In genomic region chr13:57853156-57853555, GRCm38 (mm10) we compare ENCODE assay signal across 16 mouse cellular contexts. TPM values are rescaled to one million over a fixed set of nuclear protein-coding genes. Genes with fewer than 3 reads are reported as not detected.
"Had no signal": no experiment of that assay in that cellular context is flagged by ENCODE, and none has a peak within 500 bp of the region (broad histone marks: within the 10 kb centered on the region; RNA-seq: fewer than 3 reads in every experiment).

No protein-coding gene starts in this region.

- H3K4me1 ChIP-seq: liver, embryonic 12.5 days had no signal

- H3K36me3 ChIP-seq: liver, embryonic 12.5 days; neural tube, embryonic 12.5 days had no signal

- ATAC-seq: liver, embryonic 12.5 days had no signal

- H3K27ac ChIP-seq: layer of hippocampus, adult 2 months; liver, embryonic 12.5 days; neural tube, embryonic 12.5 days had no signal

- H3K27me3 ChIP-seq: liver, embryonic 12.5 days; neural tube, embryonic 12.5 days had no signal

- DNase-seq: kidney, adult 18-20 months; kidney, postnatal 10 days; left cerebral cortex, postnatal 4 days; lung, embryonic 14.5 days; lung, postnatal 10 days; lung, postnatal 4 days; retina, postnatal 1 day; right cerebral cortex, postnatal 4 days; spleen, adult 18-20 months; thymus, adult 2 months; thymus, postnatal 25 days had no signal

- H3K9me3 ChIP-seq: liver, embryonic 12.5 days; neural tube, embryonic 12.5 days had no signal

- H3K4me2 ChIP-seq: liver, embryonic 12.5 days; lung, embryonic 14.5 days; neural tube, embryonic 12.5 days had no signal

- H3K9ac ChIP-seq: liver, embryonic 12.5 days; lung, embryonic 14.5 days; neural tube, embryonic 12.5 days had no signal

- H3K4me3 ChIP-seq: layer of hippocampus, adult 2 months; liver, embryonic 12.5 days; myocyte; neural tube, embryonic 12.5 days had no signal

RNA-seq across cellular contexts. Expression of gene Spock1, which starts 55.0 kb away (rescaled TPM):
- total RNA-seq: megakaryocyte-erythroid progenitor cell, adult 5-6 weeks had no signal
- polyA plus RNA-seq: lung, embryonic 14.5 days had no signal
